Mouse (Mus musculus) G1E (cell line): ENCODE data around the gene Tmem123.

Experiments used
- CTCF ChIP-seq: IDR thresholded peaks from 2 replicates; pipeline ENCODE4 v1.5.1; 2012; ENCODE audit warnings: low read depth, low read length, inconsistent platforms, mixed read lengths
- GATA1 ChIP-seq: IDR thresholded peaks from 2 replicates; pipeline ENCODE4 v1.6.1; 2012; ENCODE audit warnings: borderline replicate concordance, low read length, inconsistent platforms, mixed read lengths

- TF ChIP-seq CTCF (no peak), GATA1 (no peak)
Measured at GRCm38 (mm10) chr9:7748881-7749280, 15.0 kb upstream of the Tmem123 start.
